Mouse (Mus musculus) gastrocnemius, postnatal 36 days (tissue): ENCODE measurements around the gene Phtf2. TPM values are rescaled to one million over a fixed set of nuclear protein-coding genes. Genes with fewer than 3 reads are reported as not detected.
"Not testable (repeated sequence)": the region's sequence is repeated elsewhere in the genome, so short reads cannot be mapped to it uniquely, and the experiment has no call there.

Experiments used
- DNase-seq, 2 experiments: peaks; one replicate each; pipeline ENCODE4 v3.0.0; 2022
- intact Hi-C: fragments of 180-260 bp; cut with DNase I; formaldehyde crosslinking; loops from one replicate; pipeline ENCODE4 v1.15.1; 2025
- total RNA-seq, 2 experiments: library from RNA; stranded (reverse); gene quantifications; 2 replicates each; pipeline ENCODE4 v1.2.3; 2021

Phtf2 gene
- total RNA-seq, 2 experiments from 2014 or later, result 146 to 180 TPM

- intact Hi-C loops, result not testable (repeated sequence)
These were observed 165.9 kb downstream of the Phtf2 start for GRCm38 (mm10) chr5:20715980-20716379.

GRCm38 (mm10) chr5:20714619-20715018, 167.3 kb downstream of the Phtf2 start:
- intact Hi-C loops, DNase-seq: not testable (repeated sequence)

More at GRCm38 (mm10) chr5:20715980-20716379, 165.9 kb downstream of the Phtf2 start:
- not testable (repeated sequence) for DNase-seq

GRCm38 (mm10) chr5:20710845-20711244, 171.1 kb downstream of the Phtf2 start:
- intact Hi-C loops, DNase-seq: not testable (repeated sequence)

Other genes with a start within 250 kb of the Phtf2 start
- 10 to 100 TPM; 13.6 to 17.6 TPM for gene Tmem60, start 67 bp upstream of the Phtf2 start, total RNA-seq
- gene Rsbn1l, start 74.3 kb upstream of the Phtf2 start, total RNA-seq, result 1 to 10 TPM; 7.0 to 8.9 TPM
- 10 to 100 TPM; 11.2 to 11.6 TPM for gene Ptpn12, start 173.8 kb upstream of the Phtf2 start, total RNA-seq